Mouse (Mus musculus) kidney, embryonic 15.5 days (tissue): ENCODE results near the gene Ctla2a. TPM values are rescaled to one million over a fixed set of nuclear protein-coding genes. Genes with fewer than 3 reads are reported as not detected.

ENCODE experiments used
- polyA plus RNA-seq: library from polyadenylated mRNA; unstranded; fragments of >200 nt; fragmentation: Nextera tagmentation; extraction: Ambion mirVana; gene quantifications from 2 replicates; pipeline ENCODE4 v1.2.1, GENCODE M21; 2015

The Ctla2a gene
- polyA plus RNA-seq, 1 experiment from 2014 or later: 33.5 TPM

Other genes starting within 250 kb of the Ctla2a start
- not detected in 2 replicates for gene BC051665, start 150.3 kb downstream of the Ctla2a start, polyA plus RNA-seq
- not detected in 2 replicates for gene Ctsll3, start 133.8 kb downstream of the Ctla2a start, polyA plus RNA-seq
- gene 4930486L24Rik, start 72.2 kb downstream of the Ctla2a start, polyA plus RNA-seq: 0.17 TPM in 1 of 2 replicates, not detected in the other
- 0.35 and 0.50 TPM in 2 replicates for gene Gm49392, start 39.7 kb downstream of the Ctla2a start, polyA plus RNA-seq
- gene Ctla2b, start 39.2 kb downstream of the Ctla2a start, polyA plus RNA-seq: 3.9 and 4.1 TPM in 2 replicates
- not detected in 2 replicates for gene Tpbpb, start 31.7 kb downstream of the Ctla2a start, polyA plus RNA-seq
- gene Gm49393, start 1.0 kb downstream of the Ctla2a start, polyA plus RNA-seq: 0.87 TPM in 1 of 2 replicates, not detected in the other
- 1.4 and 1.5 TPM in 2 replicates for gene Gm49391, start 54 bp downstream of the Ctla2a start, polyA plus RNA-seq
- gene Tpbpa, start 5.4 kb upstream of the Ctla2a start, polyA plus RNA-seq: not detected in 2 replicates
- gene Ctsj, start 69.3 kb upstream of the Ctla2a start, polyA plus RNA-seq: not detected in 2 replicates
- not detected in 2 replicates for gene Ctsq, start 104.0 kb upstream of the Ctla2a start, polyA plus RNA-seq
- not detected in 2 replicates for gene Ctsr, start 227.6 kb upstream of the Ctla2a start, polyA plus RNA-seq